Mouse (Mus musculus) ovary, postnatal 36 days (tissue): Measurements from ENCODE around the gene Enoph1.

Source experiments
- DNase-seq: peaks from one replicate; pipeline ENCODE4 v3.0.0; 2022; ENCODE audit warnings: low spot score, mixed read lengths

Enoph1 gene

GRCm38 (mm10) chr5:100039602-100040142 is at the start of gene Enoph1, which contains the start of gene Hnrnpdl:
TSS of gene Enoph1 (plus strand) at chr5:100039985.
TSS of gene Hnrnpdl (minus strand) at chr5:100039664.
- peak; percentile 92 for DNase-seq

- DNase-seq = no peak
Measured at GRCm38 (mm10) chr5:99994166-99994565, 45.6 kb upstream of the Enoph1 start.

GRCm38 (mm10) chr5:99994680-99995079 is 45.1 kb upstream of the Enoph1 start:
- no peak for DNase-seq

- DNase-seq = no peak
Measured at GRCm38 (mm10) chr5:100000048-100000447, 39.7 kb upstream of the Enoph1 start.

GRCm38 (mm10) chr5:100000500-100000899 is 39.3 kb upstream of the Enoph1 start:
- DNase-seq = no peak

- no peak for DNase-seq
Measured at GRCm38 (mm10) chr5:100003895-100004294, 35.9 kb upstream of the Enoph1 start.

- no peak for DNase-seq
Measured at GRCm38 (mm10) chr5:100005431-100005830, 34.4 kb upstream of the Enoph1 start.

GRCm38 (mm10) chr5:100005896-100006295 is 33.9 kb upstream of the Enoph1 start:
- DNase-seq = no peak

- DNase-seq = no peak
Measured at GRCm38 (mm10) chr5:100006324-100007039, 33.3 kb upstream of the Enoph1 start.

- DNase-seq = no peak
Measured at GRCm38 (mm10) chr5:100007040-100007375, 32.8 kb upstream of the Enoph1 start.

GRCm38 (mm10) chr5:100008485-100008884 is 31.3 kb upstream of the Enoph1 start:
- DNase-seq = no peak

- DNase-seq = no peak
Measured at GRCm38 (mm10) chr5:100012599-100012998, 27.2 kb upstream of the Enoph1 start.

GRCm38 (mm10) chr5:100020089-100020488 is 19.7 kb upstream of the Enoph1 start:
- no peak for DNase-seq

GRCm38 (mm10) chr5:100024403-100024802 is 15.4 kb upstream of the Enoph1 start:
- DNase-seq = no peak

- DNase-seq = no peak
Measured at GRCm38 (mm10) chr5:100024868-100025267, 14.9 kb upstream of the Enoph1 start.

- DNase-seq = no peak
Measured at GRCm38 (mm10) chr5:100030069-100030468, 9.7 kb upstream of the Enoph1 start.

GRCm38 (mm10) chr5:100032107-100032506 is 7.7 kb upstream of the Enoph1 start:
- no peak for DNase-seq

GRCm38 (mm10) chr5:100032646-100033045 is 7.1 kb upstream of the Enoph1 start:
- DNase-seq = no peak

GRCm38 (mm10) chr5:100035950-100036349 is 3.8 kb upstream of the Enoph1 start:
- no peak for DNase-seq

- no peak for DNase-seq
Measured at GRCm38 (mm10) chr5:100036681-100037080, 3.1 kb upstream of the Enoph1 start.

- DNase-seq = peak; percentile 91
Measured at GRCm38 (mm10) chr5:100037965-100038713, 1.6 kb upstream of the Enoph1 start.

GRCm38 (mm10) chr5:100038714-100039601 is 827 bp upstream of the Enoph1 start:
- DNase-seq = peak; percentile 99
